10 mouse cellular contexts compared by ENCODE assay signal in the genomic region with DNA sequence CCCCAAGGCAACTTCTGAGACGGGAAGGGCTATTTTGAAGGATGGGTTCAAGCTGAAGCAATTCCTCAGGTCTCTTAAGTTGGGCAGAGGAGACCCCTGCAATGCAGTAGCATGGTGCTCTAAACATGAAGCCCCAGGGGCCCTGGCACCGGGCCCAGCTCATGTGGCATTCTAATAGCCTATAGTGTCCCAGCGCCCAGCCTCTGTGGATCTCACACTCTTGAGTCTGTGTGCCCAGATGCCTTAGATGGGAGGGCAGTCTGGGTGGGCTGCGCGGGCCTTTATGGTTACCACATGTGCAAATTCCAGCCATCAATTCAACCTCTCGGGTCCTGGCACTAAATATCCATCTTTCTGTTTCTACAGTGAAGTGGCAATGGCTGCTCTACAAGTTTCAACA. TPM values are rescaled to one million over a fixed set of nuclear protein-coding genes. Genes with fewer than 3 reads are reported as not detected.
A peak's percentile ranks its signal among the peaks of the same experiment; 100 is the strongest.
DNase-seq lines count a peak whose midpoint lies in the region; ATAC-seq lines count a peak whose summit lies in the region.
"Had no signal": no experiment of that assay in that cellular context is flagged by ENCODE, and none has a peak within 500 bp of the region (broad histone marks: within the 10 kb centered on the region; RNA-seq: fewer than 3 reads in every experiment).

No protein-coding gene starts in this region.

- peak overlapping the region; percentile 99 for H3K4me2 ChIP-seq in midbrain, embryonic 13.5 days (replicated peaks)
- H3K4me2 ChIP-seq in midbrain, embryonic 16.5 days (ENCODE audit: low read length): no peak overlapping the region
- H3K4me2 ChIP-seq in hindbrain, embryonic 12.5 days (replicated peaks): peak overlapping the region; percentile 99; the same call in 1 of the 2 replicates
- no peak overlapping the region for H3K4me2 ChIP-seq in neural tube, embryonic 11.5 days (ENCODE audit: low read depth)

- no peak overlapping the region for H3K4me3 ChIP-seq in midbrain, embryonic 13.5 days (replicated peaks)
- H3K4me3 ChIP-seq in midbrain, embryonic 16.5 days (ENCODE audit: low read depth, low read length): no peak overlapping the region
- H3K4me3 ChIP-seq in hindbrain, embryonic 12.5 days: no peak overlapping the region
- no peak overlapping the region for H3K4me3 ChIP-seq in neural tube, embryonic 11.5 days (ENCODE audit: low read depth, low read length)

- 73% methylated on average over 6 of the region's 6 CpGs for WGBS in midbrain, embryonic 13.5 days
- WGBS in midbrain, embryonic 16.5 days: 57% methylated on average over 6 of the region's 6 CpGs
- 40% methylated on average over 6 of the region's 6 CpGs for WGBS in hindbrain, embryonic 12.5 days
- 42% methylated on average over 6 of the region's 6 CpGs for WGBS in neural tube, embryonic 11.5 days

- no peak overlapping the region for H3K9ac ChIP-seq in midbrain, embryonic 13.5 days (replicated peaks)
- no peak overlapping the region for H3K9ac ChIP-seq in midbrain, embryonic 16.5 days (ENCODE audit: low read depth, low read length)
- H3K9ac ChIP-seq in hindbrain, embryonic 12.5 days: no peak overlapping the region
- no peak overlapping the region for H3K9ac ChIP-seq in neural tube, embryonic 11.5 days (ENCODE audit: low read length)

- no peaks in the 10 kb centered on the region for H3K9me3 ChIP-seq in midbrain, embryonic 13.5 days
- H3K9me3 ChIP-seq in midbrain, embryonic 16.5 days (replicated peaks; ENCODE audit: control insufficient read depth, low read length, poor library complexity, severe bottlenecking): no peaks in the 10 kb centered on the region
- no peaks in the 10 kb centered on the region for H3K9me3 ChIP-seq in hindbrain, embryonic 12.5 days (replicated peaks)
- H3K9me3 ChIP-seq in neural tube, embryonic 11.5 days (ENCODE audit: control insufficient read depth, low read length): no peaks in the 10 kb centered on the region

- H3K27ac ChIP-seq in midbrain, embryonic 13.5 days: 0 out of 2 replicates have a peak overlapping the region, but pooled peaks have one; percentile 3
- no peak overlapping the region for H3K27ac ChIP-seq in midbrain, embryonic 16.5 days (ENCODE audit: low read length)
- no peak overlapping the region for H3K27ac ChIP-seq in hindbrain, embryonic 12.5 days
- H3K27ac ChIP-seq in neural tube, embryonic 11.5 days (ENCODE audit: low read depth, low read length): no peak overlapping the region

- 0 out of 2 replicates have a peak, but pooled peaks cover 24% of the 10 kb centered on the region for H3K27me3 ChIP-seq in midbrain, embryonic 13.5 days
- no peaks in the 10 kb centered on the region for H3K27me3 ChIP-seq in midbrain, embryonic 16.5 days (ENCODE audit: control insufficient read depth, insufficient read depth, low read depth, low read length)
- peaks cover 16% of the 10 kb centered on the region for H3K27me3 ChIP-seq in hindbrain, embryonic 12.5 days
- no peaks in the 10 kb centered on the region for H3K27me3 ChIP-seq in neural tube, embryonic 11.5 days (ENCODE audit: control insufficient read depth, insufficient read depth, low read length)

- ATAC-seq in midbrain, embryonic 13.5 days: no peak; the same call in 1 of the 2 replicates
- no peak for ATAC-seq in midbrain, embryonic 16.5 days
- ATAC-seq in hindbrain, embryonic 12.5 days (ENCODE audit: low FRiP score): no peak
- ATAC-seq in neural tube, embryonic 11.5 days (ENCODE audit: insufficient read depth, low FRiP score, low TSS enrichment): no peak

- H3K36me3 ChIP-seq in midbrain, embryonic 13.5 days: no peaks in the 10 kb centered on the region
- no peaks in the 10 kb centered on the region for H3K36me3 ChIP-seq in midbrain, embryonic 16.5 days (ENCODE audit: control insufficient read depth, insufficient read depth, low read length)
- H3K36me3 ChIP-seq in hindbrain, embryonic 12.5 days: no peaks in the 10 kb centered on the region
- no peaks in the 10 kb centered on the region for H3K36me3 ChIP-seq in neural tube, embryonic 11.5 days (ENCODE audit: control insufficient read depth, insufficient read depth, low read length)

- peaks cover 19% of the 10 kb centered on the region for H3K4me1 ChIP-seq in midbrain, embryonic 13.5 days (replicated peaks)
- H3K4me1 ChIP-seq in midbrain, embryonic 16.5 days (ENCODE audit: control insufficient read depth, insufficient read depth, low read length): peaks cover 7% of the 10 kb centered on the region; the same call in 1 of the 2 replicates
- H3K4me1 ChIP-seq in hindbrain, embryonic 12.5 days: peaks cover 36% of the 10 kb centered on the region
- H3K4me1 ChIP-seq in neural tube, embryonic 11.5 days (ENCODE audit: control insufficient read depth, insufficient read depth, low read length): no peaks in the 10 kb centered on the region

- DNase-seq in heart, adult 11 months: peak; percentile 93
- DNase-seq in heart, postnatal 14 days: no peak
- peak; percentile 33 for DNase-seq in neural tube, embryonic 11.5 days (ENCODE audit: low spot score)
- DNase-seq in left cerebral cortex, adult 18-20 months (ENCODE audit: low spot score in 2 of 2): no peak
- no peak for DNase-seq in ovary, postnatal 36 days (ENCODE audit: low spot score)
- DNase-seq: cerebellum, postnatal 36 days; thymus, adult 18-20 months had no signal

- intact Hi-C loops in heart, postnatal 14 days (cut with DNase I): no loop called here

RNA-seq across cellular contexts. Expression of a gene that starts 38.9 kb away (rescaled TPM):
- 10 to 100 TPM; 21.1 to 23.2 TPM for total RNA-seq in heart, postnatal 14 days (2021)
- 4.4 TPM in 2 replicates for polyA plus RNA-seq in midbrain, embryonic 13.5 days (2015; fragmentation: Nextera tagmentation; extraction: Ambion mirVana)
- polyA plus RNA-seq in midbrain, embryonic 16.5 days (2015; fragmentation: Nextera tagmentation; extraction: Ambion mirVana): 5.3 TPM in 2 replicates
- polyA plus RNA-seq in hindbrain, embryonic 12.5 days (2016; fragmentation: Nextera tagmentation; extraction: Ambion mirVana): 15.9 and 16.8 TPM in 2 replicates
- polyA plus RNA-seq in neural tube, embryonic 11.5 days (2014; fragmentation: Nextera tagmentation; extraction: Ambion mirVana): 10.1 and 11.7 TPM in 2 replicates
- total RNA-seq in left cerebral cortex, adult 18-20 months (2021): 10 to 100 TPM; 33.5 to 34.4 TPM

Comparison
In these comparisons a context has a peak if more than half of its experiments do, and no peak if none do; other contexts are left out.
1. DNase-seq: peak in heart, adult 11 months (single experiment) and neural tube, embryonic 11.5 days (single experiment); none in heart, postnatal 14 days (0 of 2), left cerebral cortex, adult 18-20 months (0 of 2) and ovary, postnatal 36 days (single experiment).
2. H3K4me2 ChIP-seq: peak in midbrain, embryonic 13.5 days (single experiment) and hindbrain, embryonic 12.5 days (single experiment); none in midbrain, embryonic 16.5 days (single experiment) and neural tube, embryonic 11.5 days (single experiment).